Mouse (Mus musculus) thymus, adult 18-20 months (tissue): Measurements from ENCODE around the gene Rtel1.

Experiments
- DNase-seq, 2 experiments: peaks; one replicate each; pipeline ENCODE4 v3.0.0; 2022; ENCODE audit warnings: mixed read lengths in 2 of 2

The Rtel1 gene

DNA sequence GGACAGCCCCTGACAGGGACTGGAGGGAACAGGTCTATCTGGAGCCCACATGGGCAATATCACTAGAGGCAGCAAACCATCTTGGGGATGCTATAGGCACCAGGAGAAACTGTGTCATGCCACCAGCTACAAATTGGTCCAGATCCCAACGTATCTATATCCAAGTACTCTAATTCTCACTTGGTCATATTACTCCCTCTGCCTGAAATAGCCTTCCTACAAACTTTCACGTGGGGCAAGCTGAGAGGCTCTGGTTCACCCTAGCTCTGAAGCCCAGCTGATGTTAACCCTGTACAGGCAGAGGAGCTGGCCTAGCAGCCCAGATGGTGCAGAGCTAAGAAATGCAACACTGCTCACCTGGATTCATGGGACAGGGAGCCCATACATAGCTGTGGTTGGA, 72.0 kb downstream of the Rtel1 start:
- DNase-seq = no peak

DNA sequence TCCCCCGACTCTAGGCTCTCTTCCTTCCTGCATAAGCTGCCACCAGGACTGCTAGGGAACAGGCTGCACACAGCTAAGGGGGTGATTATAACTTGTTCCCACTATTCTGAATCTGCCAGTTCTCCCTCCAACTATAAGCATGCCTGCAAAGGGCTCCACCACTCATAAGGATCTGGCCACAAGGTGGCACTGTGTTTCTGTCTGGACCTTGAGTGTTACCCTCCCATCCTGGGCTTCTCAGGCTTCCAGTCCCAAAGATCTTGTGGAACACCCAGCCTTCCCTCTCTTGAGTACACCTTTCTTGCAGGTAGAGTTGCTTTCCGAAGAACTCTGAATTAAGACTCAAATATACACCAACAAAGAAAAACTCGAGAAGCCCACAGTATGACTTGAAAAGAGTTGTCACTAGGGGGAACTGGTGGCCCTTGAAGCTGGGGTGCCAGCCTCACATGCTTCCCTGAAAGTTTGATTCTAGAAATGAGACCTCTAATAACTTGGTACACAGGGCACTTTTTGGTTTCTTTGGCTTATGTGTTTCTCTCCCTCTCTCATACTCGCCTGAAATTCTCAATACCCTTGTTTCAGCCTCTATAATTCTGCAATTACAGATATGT, 73.2 kb downstream of the Rtel1 start:
- DNase-seq = peak; percentile 40 to 42

DNA sequence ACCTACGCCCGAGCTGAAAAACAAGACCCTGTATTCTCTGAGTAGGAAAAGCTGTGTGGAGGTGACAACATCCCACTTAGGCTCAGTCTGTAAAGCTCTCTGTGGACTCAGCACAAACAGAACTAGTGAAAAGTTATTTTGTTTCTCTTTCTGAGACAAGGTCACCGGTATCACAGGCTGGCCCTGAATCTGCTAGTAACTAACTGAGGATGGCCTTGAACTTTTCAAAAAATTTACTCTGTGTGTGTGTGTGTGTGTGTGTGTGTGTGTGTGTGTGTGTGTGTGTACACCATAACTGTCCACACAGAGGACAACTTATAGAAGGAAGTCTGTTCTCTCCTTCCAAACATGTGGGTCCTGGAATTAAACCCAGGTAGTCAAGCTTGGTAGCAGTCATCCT, 74.5 kb downstream of the Rtel1 start:
- no peak for DNase-seq

GRCm38 (mm10) chr2:181397207-181397761, 77.7 kb downstream of the Rtel1 start:
- no peak for DNase-seq

GRCm38 (mm10) chr2:181401497-181401896, 82.0 kb downstream of the Rtel1 start:
- no peak for DNase-seq

GRCm38 (mm10) chr2:181403722-181404121, 84.2 kb downstream of the Rtel1 start:
- no peak for DNase-seq
